Mouse (Mus musculus) embryo, embryonic 10 days (tissue): ENCODE results near the gene Ucn2.

Experiments used
- DNase-seq: peaks from one replicate; pipeline ENCODE4 v3.0.0-alpha.2; 2015; ENCODE audit warnings: low spot score

Ucn2 gene

GRCm38 (mm10) chr9:108992085-108992469 is 6.3 kb downstream of the Ucn2 start:
- no peak for DNase-seq

- no peak for DNase-seq
Observed at GRCm38 (mm10) chr9:108992620-108993361, 7.0 kb downstream of the Ucn2 start.

GRCm38 (mm10) chr9:108996411-108996810 is 10.6 kb downstream of the Ucn2 start:
- no peak for DNase-seq

- no peak for DNase-seq
Observed at GRCm38 (mm10) chr9:108998287-108999166, 12.7 kb downstream of the Ucn2 start.

- no peak for DNase-seq
Observed at GRCm38 (mm10) chr9:108999167-108999526, 13.3 kb downstream of the Ucn2 start.

- peak; percentile 89 for DNase-seq
Observed at GRCm38 (mm10) chr9:109000726-109001125, 14.9 kb downstream of the Ucn2 start.

GRCm38 (mm10) chr9:109003201-109003600 is 17.4 kb downstream of the Ucn2 start:
- peak; percentile 35 for DNase-seq

- DNase-seq, result no peak
Observed at GRCm38 (mm10) chr9:109007025-109007780, 21.4 kb downstream of the Ucn2 start.

- DNase-seq, result no peak
Observed at GRCm38 (mm10) chr9:109008081-109008480, 22.3 kb downstream of the Ucn2 start.

- DNase-seq, result no peak
Observed at GRCm38 (mm10) chr9:109008994-109009635, 23.3 kb downstream of the Ucn2 start.

GRCm38 (mm10) chr9:109009636-109010315 is 24.0 kb downstream of the Ucn2 start:
- peak; percentile 36 for DNase-seq

GRCm38 (mm10) chr9:109010316-109010690 is 24.5 kb downstream of the Ucn2 start:
- no peak for DNase-seq

GRCm38 (mm10) chr9:109015397-109015796 is 29.6 kb downstream of the Ucn2 start:
- DNase-seq, result no peak

GRCm38 (mm10) chr9:109016973-109017604 is 31.3 kb downstream of the Ucn2 start:
- no peak for DNase-seq

- no peak for DNase-seq
Observed at GRCm38 (mm10) chr9:109021428-109021827, 35.6 kb downstream of the Ucn2 start.

GRCm38 (mm10) chr9:109022866-109023685 is 37.3 kb downstream of the Ucn2 start:
- DNase-seq, result no peak

- DNase-seq, result no peak
Observed at GRCm38 (mm10) chr9:109027521-109027920, 41.7 kb downstream of the Ucn2 start.

GRCm38 (mm10) chr9:109028421-109028820 is 42.6 kb downstream of the Ucn2 start:
- no peak for DNase-seq

- no peak for DNase-seq
Observed at GRCm38 (mm10) chr9:109028919-109029318, 43.1 kb downstream of the Ucn2 start.

GRCm38 (mm10) chr9:109030312-109030711 is 44.5 kb downstream of the Ucn2 start:
- no peak for DNase-seq
